Mouse (Mus musculus) midbrain, embryonic 12.5 days (tissue): ENCODE results near the gene Papss2. TPM values are rescaled to one million over a fixed set of nuclear protein-coding genes. Genes with fewer than 3 reads are reported as not detected.

Source experiments
- ATAC-seq: fragments of 200-750 bp; cut with Nextera tagmentation; 2 replicates; pipeline ENCODE4 v1.8.0; 2017; ENCODE audit warnings: low read depth, moderate TSS enrichment, moderate library complexity; ENCODE audit not compliant: low FRiP score
- H3K27ac ChIP-seq: fragments of 300-500 bp; sonication (generic); replicated peaks from 2 replicates; pipeline ENCODE4 v1.5.1; 2016; ENCODE audit warnings: mild to moderate bottlenecking
- H3K27me3 ChIP-seq: fragments of 300-500 bp; sonication (generic); 2 replicates; pipeline ENCODE4 v1.6.1; 2016; ENCODE audit warnings: mild to moderate bottlenecking
- H3K36me3 ChIP-seq: fragments of 300-500 bp; sonication (generic); 2 replicates; pipeline ENCODE4 v1.6.1; 2016
- H3K4me1 ChIP-seq: fragments of 300-500 bp; sonication (generic); 2 replicates; pipeline ENCODE4 v1.6.1; 2016
- H3K4me2 ChIP-seq: fragments of 300-500 bp; sonication (generic); replicated peaks from 2 replicates; pipeline ENCODE4 v1.6.1; 2016; ENCODE audit warnings: mild to moderate bottlenecking, moderate library complexity
- H3K4me3 ChIP-seq: fragments of 300-500 bp; sonication (generic); 2 replicates; pipeline ENCODE4 v1.5.1; 2016; ENCODE audit warnings: mild to moderate bottlenecking
- H3K9ac ChIP-seq: fragments of 300-500 bp; sonication (generic); replicated peaks from 2 replicates; pipeline ENCODE4 v1.6.1; 2016; ENCODE audit warnings: mild to moderate bottlenecking, moderate library complexity
- H3K9me3 ChIP-seq: fragments of 300-500 bp; sonication (generic); 2 replicates; pipeline ENCODE4 v1.6.1; 2016; ENCODE audit warnings: mild to moderate bottlenecking
- WGBS: fragments of 180-500 bp; shearing (Covaris S2); methylation state at CpG from one replicate; pipeline ENCODE4 v1.1.7; 2016; 5-methylcytosine and 5-hydroxymethylcytosine counted together
- polyA plus RNA-seq: library from polyadenylated mRNA; unstranded; fragments of >200 nt; fragmentation: Nextera tagmentation; extraction: Ambion mirVana; gene quantifications from 2 replicates; pipeline ENCODE4 v1.2.1, GENCODE M21; 2016

Papss2 gene
- 1.9 and 3.6 TPM in 2 replicates for polyA plus RNA-seq

DNA sequence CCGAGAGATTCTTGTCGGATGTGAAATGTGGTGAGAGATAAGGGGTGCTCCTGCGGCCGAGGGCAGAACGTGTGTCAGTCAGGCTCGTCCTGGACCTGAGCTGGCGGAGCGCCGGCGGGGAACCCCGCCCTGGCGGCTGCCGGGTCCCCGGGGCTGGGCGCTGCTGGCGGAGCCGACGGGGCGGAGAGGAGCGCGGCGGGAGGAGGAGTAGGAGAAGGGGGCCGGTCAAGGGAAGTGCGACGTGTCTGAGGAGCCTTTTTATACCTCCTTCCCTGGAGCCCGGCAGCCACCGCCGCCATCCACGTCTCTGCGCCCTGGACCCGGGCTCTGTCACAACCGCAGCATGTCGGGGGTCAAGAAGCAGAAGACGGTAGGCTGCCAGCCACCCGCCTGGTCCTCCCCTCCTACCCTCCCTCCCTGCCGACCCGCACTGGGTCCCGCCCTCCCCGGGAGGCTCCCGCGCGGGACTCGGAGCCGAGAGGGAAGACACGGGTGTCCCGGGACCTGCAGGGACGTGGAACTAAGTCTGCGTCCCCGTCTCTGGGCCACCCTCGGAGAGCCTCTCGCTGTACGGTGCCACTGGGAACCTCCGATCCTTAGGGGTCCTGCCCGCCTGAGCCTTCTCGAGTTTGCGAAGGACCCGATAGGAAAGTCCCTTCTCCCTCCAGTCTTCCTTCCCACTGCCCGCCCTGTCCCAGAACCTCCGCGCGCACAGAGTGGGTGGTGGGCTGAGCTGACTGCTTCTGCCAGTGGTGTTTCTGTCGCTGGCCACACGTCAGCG is at the start of gene Papss2:
Gene Papss2, plus strand, starts transcription at position 285 of the 781 bp plus-strand sequence.
- H3K27ac ChIP-seq = no peak within 1 kb of the TSS
- ATAC-seq = peak; percentile 84
- H3K4me1 ChIP-seq = 0 out of 2 replicates have a peak, but pooled peaks cover 9% of the 10 kb centered on the region
- H3K27me3 ChIP-seq = peaks cover 45% of the 10 kb centered on the region
- peak within 1 kb of the TSS; percentile 50; the same call in 1 of the 2 replicates for H3K9ac ChIP-seq
- no peaks in the 10 kb centered on the region for H3K36me3 ChIP-seq
- no peaks in the 10 kb centered on the region for H3K9me3 ChIP-seq
- H3K4me2 ChIP-seq = peak within 1 kb of the TSS; percentile 70
- 1% methylated on average over 32 of the region's 64 CpGs for WGBS
- H3K4me3 ChIP-seq = peak within 1 kb of the TSS; percentile 50

DNA sequence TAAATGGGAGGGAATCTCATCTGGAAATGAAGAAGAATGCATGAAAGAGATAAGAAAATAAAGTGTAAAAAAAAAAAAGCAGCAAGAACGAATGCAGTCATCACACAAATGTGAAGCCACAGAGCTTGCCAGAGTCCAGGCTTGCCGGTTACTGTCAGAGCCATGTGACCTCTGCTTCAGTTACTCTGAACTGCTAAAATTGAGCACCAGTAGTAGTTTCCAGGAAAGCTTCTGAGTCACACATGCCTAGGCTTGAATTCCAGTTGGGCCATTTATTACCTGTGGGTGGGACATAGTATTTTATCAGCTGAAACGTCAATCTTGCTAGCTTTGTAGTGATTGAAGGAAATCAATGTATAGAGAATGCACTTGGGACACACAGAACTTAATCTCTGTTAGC is 48.2 kb upstream of the Papss2 start:
- H3K27ac ChIP-seq = no peak overlapping the region
- H3K4me1 ChIP-seq = no peaks in the 10 kb centered on the region
- H3K4me3 ChIP-seq = no peak overlapping the region
- no peak overlapping the region for H3K4me2 ChIP-seq
- H3K36me3 ChIP-seq = no peaks in the 10 kb centered on the region
- H3K9me3 ChIP-seq = no peaks in the 10 kb centered on the region
- 90% methylated on average over 3 of the region's 3 CpGs for WGBS
- no peak overlapping the region for H3K9ac ChIP-seq
- no peaks in the 10 kb centered on the region for H3K27me3 ChIP-seq
- no peak for ATAC-seq

DNA sequence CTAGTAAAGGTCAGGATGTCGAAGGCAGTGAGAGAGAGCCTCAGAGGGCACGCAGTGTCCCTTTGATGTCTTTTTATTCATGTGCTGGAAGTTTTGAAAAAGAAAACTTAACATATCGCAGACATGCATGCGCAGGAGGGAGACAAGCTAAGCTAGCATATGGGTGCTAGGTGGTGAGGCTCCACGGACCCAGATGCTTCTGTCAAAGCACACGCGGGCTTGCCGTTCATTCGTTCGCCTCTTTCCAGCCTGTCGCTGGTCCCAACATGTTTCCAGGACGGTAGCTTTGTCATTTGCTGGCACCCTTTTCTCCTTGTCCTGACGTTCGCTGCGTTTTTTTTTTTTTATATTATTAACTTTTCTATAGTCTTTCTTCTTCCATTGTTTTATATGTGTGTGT is 47.4 kb upstream of the Papss2 start:
- no peak overlapping the region for H3K9ac ChIP-seq
- no peak overlapping the region for H3K4me3 ChIP-seq
- no peaks in the 10 kb centered on the region for H3K27me3 ChIP-seq
- no peaks in the 10 kb centered on the region for H3K9me3 ChIP-seq
- no peaks in the 10 kb centered on the region for H3K36me3 ChIP-seq
- no peak overlapping the region for H3K4me2 ChIP-seq
- H3K4me1 ChIP-seq = no peaks in the 10 kb centered on the region
- ATAC-seq = no peak
- WGBS = 92% methylated on average over 15 of the region's 15 CpGs
- H3K27ac ChIP-seq = no peak overlapping the region

DNA sequence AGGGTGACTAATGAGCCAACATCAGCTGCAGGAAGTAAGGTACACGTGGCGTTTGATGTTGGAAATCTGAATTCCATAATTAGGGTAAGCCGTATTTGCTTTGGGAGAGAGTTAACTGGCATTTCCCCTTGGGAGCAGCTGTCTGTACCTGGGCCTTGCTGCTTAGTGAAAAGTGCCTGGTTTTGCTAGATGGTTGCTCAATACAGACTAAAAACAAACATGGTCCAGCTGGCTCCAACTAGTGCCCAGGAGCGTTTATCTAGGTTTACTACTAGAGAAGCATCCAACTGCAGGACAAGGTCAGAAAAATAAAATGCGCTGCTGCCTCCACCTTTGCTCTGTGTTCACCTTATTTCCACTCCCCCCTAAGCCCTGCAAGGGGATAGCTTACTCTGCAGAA is 45.1 kb upstream of the Papss2 start:
- no peaks in the 10 kb centered on the region for H3K9me3 ChIP-seq
- no peak for ATAC-seq
- WGBS = 75% methylated on average over 5 of the region's 5 CpGs

DNA sequence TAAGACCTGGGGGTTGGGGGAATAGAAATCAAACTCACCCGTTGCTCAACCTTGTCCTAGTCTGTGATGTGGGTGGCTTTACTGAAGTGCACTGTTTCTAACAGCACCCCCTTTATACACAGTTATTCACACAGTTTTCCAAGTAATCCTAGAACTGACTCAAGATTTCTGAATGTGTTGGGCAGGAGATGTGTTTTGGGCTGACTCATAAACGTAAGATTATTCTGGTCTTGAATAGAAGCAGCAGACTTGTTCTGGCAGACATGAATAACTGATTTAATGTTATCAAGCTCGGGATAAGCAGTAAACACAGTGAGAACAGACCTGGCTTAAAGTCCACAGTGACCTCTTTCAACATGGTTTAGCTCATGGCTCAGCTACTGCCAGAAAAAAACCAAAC is 44.1 kb upstream of the Papss2 start:
- WGBS = 74% methylated on average over 3 of the region's 3 CpGs
- no peaks in the 10 kb centered on the region for H3K9me3 ChIP-seq
- H3K36me3 ChIP-seq = no peaks in the 10 kb centered on the region
- no peaks in the 10 kb centered on the region for H3K27me3 ChIP-seq
- H3K4me2 ChIP-seq = no peak overlapping the region
- no peak overlapping the region for H3K4me3 ChIP-seq
- H3K27ac ChIP-seq = no peak overlapping the region
- H3K9ac ChIP-seq = no peak overlapping the region
- H3K4me1 ChIP-seq = 0 out of 2 replicates have a peak, but pooled peaks cover 3% of the 10 kb centered on the region
- no peak for ATAC-seq

More for the DNA sequence above, 45.1 kb upstream of the Papss2 start:
- no peak overlapping the region for H3K4me3 ChIP-seq
- no peaks in the 10 kb centered on the region for H3K36me3 ChIP-seq
- no peak overlapping the region for H3K4me2 ChIP-seq
- 0 out of 2 replicates have a peak, but pooled peaks cover 3% of the 10 kb centered on the region for H3K4me1 ChIP-seq
- H3K9ac ChIP-seq = no peak overlapping the region
- no peaks in the 10 kb centered on the region for H3K27me3 ChIP-seq
- no peak overlapping the region for H3K27ac ChIP-seq

DNA sequence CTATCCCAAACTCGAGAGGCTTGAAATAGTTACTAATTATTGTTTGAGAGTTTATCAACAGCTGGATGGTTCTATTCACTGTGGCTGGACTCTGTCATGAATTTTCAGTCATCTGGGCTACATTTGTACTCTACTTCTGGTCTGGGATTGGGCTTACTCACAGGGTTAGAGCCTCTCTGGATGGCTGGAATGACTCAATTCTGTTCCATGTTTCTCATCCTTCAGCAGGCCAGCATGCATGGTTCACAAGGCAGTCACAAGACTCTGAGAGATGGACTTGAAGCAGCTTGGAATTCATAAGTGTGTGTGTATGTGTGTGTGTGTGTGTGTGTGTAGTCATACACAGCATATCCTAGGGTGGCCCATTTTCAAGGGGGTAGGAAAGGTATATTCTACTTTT is 43.5 kb upstream of the Papss2 start:
- 75% methylated on average over 1 of the region's 1 CpGs for WGBS
- H3K27me3 ChIP-seq = no peaks in the 10 kb centered on the region

DNA sequence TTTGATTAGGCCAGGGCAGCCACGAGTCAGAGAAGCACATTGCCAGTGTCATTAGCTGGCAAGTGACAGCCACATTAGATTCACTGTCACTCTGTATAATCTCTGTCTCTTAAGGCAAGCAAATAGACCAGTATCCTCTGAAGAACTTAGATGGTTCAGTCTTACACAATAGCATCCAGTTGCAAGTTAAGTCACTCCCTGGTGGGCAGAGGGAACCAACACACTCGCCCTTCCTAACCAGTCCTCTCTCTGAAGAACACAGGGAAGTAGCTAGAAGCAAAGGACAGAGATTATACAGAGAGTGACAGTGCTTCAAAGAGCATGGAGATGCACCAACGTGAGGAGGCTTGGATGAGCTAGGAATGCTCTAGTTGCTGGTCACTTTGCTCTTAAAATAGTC is 42.3 kb upstream of the Papss2 start:
- no peaks in the 10 kb centered on the region for H3K9me3 ChIP-seq
- no peak for ATAC-seq
- H3K27me3 ChIP-seq = no peaks in the 10 kb centered on the region
- H3K4me1 ChIP-seq = 0 out of 2 replicates have a peak, but pooled peaks cover 3% of the 10 kb centered on the region
- H3K4me3 ChIP-seq = no peak overlapping the region
- H3K36me3 ChIP-seq = no peaks in the 10 kb centered on the region
- H3K4me2 ChIP-seq = no peak overlapping the region
- H3K9ac ChIP-seq = no peak overlapping the region
- H3K27ac ChIP-seq = no peak overlapping the region
- 71% methylated on average over 3 of the region's 3 CpGs for WGBS

More for the DNA sequence above, 43.5 kb upstream of the Papss2 start:
- Histone ChIP-seq H3K27ac (no peak overlapping the region), H3K4me3 (no peak overlapping the region), H3K9me3 (no peaks in the 10 kb centered on the region), H3K4me2 (no peak overlapping the region), H3K4me1 (0 out of 2 replicates have a peak, but pooled peaks cover 3% of the 10 kb centered on the region), H3K36me3 (no peaks in the 10 kb centered on the region), H3K9ac (no peak overlapping the region)
- ATAC-seq = no peak

DNA sequence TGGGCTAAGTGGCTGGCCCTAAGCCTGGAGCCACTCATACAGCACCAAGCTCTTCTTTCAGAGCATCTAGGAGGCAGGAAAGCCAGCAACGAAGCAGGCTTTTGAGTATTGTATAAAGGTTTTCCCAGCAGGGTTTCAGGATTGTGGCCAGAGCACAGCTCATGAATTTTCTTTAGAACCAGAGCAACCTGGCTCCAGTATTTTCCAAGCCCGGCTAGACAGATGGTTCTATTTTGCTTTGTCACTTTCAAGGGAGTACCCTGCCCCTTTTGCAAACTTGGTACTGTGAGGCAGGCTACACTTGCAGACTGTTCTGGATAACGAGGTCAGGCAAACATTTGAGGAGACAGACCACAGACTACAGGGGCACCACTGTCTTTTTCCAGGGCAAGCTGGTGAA is 40.3 kb upstream of the Papss2 start:
- Histone ChIP-seq H3K4me2 (no peak overlapping the region), H3K9me3 (no peaks in the 10 kb centered on the region), H3K4me1 (0 out of 2 replicates have a peak, but pooled peaks cover 3% of the 10 kb centered on the region), H3K4me3 (no peak overlapping the region), H3K27me3 (no peaks in the 10 kb centered on the region), H3K9ac (no peak overlapping the region), H3K27ac (no peak overlapping the region), H3K36me3 (no peaks in the 10 kb centered on the region)
- no peak for ATAC-seq
- WGBS = 19% methylated on average over 3 of the region's 3 CpGs

DNA sequence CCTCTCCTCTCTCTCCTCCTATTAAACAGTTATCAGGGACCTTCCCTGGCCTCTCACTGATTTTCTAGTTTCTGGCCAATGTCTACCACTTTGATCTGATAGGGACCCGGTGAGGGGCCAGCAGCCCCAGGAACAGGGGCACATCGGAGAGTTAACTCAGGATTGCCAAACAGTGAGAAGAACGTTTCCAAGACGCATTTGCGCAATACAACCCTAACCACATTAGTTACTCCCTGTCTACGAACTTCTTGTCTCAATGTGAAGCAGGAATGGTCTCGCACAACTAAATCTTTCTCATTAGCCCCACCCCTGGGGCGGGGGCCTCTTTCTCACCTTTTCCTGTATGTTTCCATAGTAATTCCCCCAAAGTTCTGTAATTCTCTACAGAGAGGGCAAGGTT is 28.6 kb upstream of the Papss2 start:
- Histone ChIP-seq H3K4me3 (no peak overlapping the region), H3K27me3 (no peaks in the 10 kb centered on the region), H3K9ac (no peak overlapping the region), H3K9me3 (no peaks in the 10 kb centered on the region), H3K36me3 (no peaks in the 10 kb centered on the region), H3K4me2 (no peak overlapping the region), H3K4me1 (no peaks in the 10 kb centered on the region), H3K27ac (no peak overlapping the region)
- no peak for ATAC-seq
- 90% methylated on average over 8 of the region's 8 CpGs for WGBS

DNA sequence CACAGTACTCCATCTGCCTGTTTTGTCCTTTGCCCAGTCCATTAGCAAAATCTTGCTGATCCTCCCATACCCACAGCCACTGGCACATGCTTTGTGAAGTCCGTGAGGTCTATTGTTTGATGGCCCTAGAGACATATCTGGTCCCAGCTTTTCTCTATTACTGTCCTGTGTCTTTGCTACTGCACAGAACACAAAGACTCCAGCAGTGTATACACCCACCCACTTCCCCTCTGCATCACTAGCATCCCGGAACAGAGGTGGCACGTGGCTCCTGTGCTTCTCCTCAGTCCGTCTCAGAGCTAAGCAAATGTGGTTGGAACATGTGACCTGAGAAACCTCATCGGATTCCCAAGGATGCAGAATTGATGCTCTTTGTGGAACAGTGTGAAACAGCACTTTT is 28.1 kb upstream of the Papss2 start:
- ATAC-seq = no peak
- WGBS = 86% methylated on average over 5 of the region's 5 CpGs

DNA sequence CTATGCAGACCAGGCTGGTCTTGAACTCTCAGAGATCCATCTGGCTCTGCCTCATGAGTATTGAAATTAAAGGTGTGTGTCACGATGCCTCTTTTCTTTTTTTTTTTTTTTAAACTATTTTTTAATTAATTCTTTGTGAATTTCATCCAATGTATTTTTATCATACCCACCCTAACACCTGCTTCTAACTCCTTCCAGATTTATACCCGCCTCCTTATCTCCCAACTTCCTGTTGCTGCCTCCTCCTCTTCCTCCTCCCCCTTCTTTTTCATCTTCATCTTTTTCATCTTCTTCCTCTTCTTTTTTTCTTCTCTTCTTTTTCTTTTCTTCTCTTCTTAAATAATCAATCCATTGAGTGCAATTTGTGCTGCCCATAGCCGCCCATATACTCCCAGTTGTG is 27.1 kb upstream of the Papss2 start:
- no peaks in the 10 kb centered on the region for H3K9me3 ChIP-seq
- H3K4me3 ChIP-seq = no peak overlapping the region
- H3K4me2 ChIP-seq = no peak overlapping the region
- no peak overlapping the region for H3K27ac ChIP-seq
- H3K36me3 ChIP-seq = no peaks in the 10 kb centered on the region
- H3K9ac ChIP-seq = no peak overlapping the region
- no peaks in the 10 kb centered on the region for H3K27me3 ChIP-seq
- WGBS = 90% methylated on average over 3 of the region's 3 CpGs
- no peaks in the 10 kb centered on the region for H3K4me1 ChIP-seq
- no peak for ATAC-seq

More for the DNA sequence above, 28.1 kb upstream of the Papss2 start:
- no peaks in the 10 kb centered on the region for H3K27me3 ChIP-seq
- no peaks in the 10 kb centered on the region for H3K4me1 ChIP-seq
- H3K4me3 ChIP-seq = no peak overlapping the region
- H3K27ac ChIP-seq = no peak overlapping the region
- no peaks in the 10 kb centered on the region for H3K36me3 ChIP-seq
- H3K4me2 ChIP-seq = no peak overlapping the region
- H3K9ac ChIP-seq = no peak overlapping the region
- H3K9me3 ChIP-seq = no peaks in the 10 kb centered on the region

DNA sequence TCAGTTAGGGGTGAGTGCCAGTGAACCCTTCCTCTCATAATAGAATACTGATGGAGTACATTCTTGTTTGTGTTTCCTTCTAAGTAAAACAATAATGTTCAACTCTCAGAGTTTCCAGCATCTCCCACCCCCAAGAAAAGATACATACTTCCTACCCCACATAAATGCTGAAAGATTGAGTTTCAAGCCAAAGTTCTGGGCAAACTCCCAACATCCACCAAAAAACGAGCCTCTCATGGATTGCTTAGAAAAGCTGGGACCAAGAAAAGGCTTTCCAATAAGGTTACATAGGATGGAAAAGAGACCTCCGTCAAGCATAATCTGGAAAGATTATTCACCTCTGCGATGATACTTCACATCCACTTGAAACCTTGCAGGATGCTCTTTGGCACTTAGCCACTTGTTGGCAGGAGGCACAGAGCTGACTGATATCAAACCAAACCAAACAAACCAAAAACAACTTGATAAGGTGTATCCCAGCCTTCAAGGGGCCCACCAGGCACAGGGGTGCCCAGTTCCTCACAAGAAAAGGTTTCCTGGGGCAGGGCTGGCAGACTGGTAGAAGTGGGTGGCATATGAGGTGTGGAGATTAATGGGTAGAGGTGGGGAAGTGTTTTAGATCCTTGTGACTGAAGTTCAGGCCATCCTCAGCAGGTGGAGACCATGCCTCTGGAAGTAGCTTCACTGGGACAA is 26.5 kb upstream of the Papss2 start:
- no peak overlapping the region for H3K4me2 ChIP-seq
- no peaks in the 10 kb centered on the region for H3K27me3 ChIP-seq
- H3K4me1 ChIP-seq = no peaks in the 10 kb centered on the region
- no peak overlapping the region for H3K4me3 ChIP-seq
- no peak overlapping the region for H3K9ac ChIP-seq
- no peaks in the 10 kb centered on the region for H3K36me3 ChIP-seq
- H3K27ac ChIP-seq = no peak overlapping the region
- no peaks in the 10 kb centered on the region for H3K9me3 ChIP-seq
- 86% methylated on average over 3 of the region's 3 CpGs for WGBS
- no peak for ATAC-seq
